Mouse (Mus musculus): Measurements from ENCODE around the gene Neu1. TPM values are rescaled to one million over a fixed set of nuclear protein-coding genes. Genes with fewer than 3 reads are reported as not detected.

Neu1 gene
- polyA plus RNA-seq, 1 experiment from 2014 or later: 18.9 TPM

GRCm38 (mm10) chr17:34924258-34924657 is 6.8 kb upstream of the Neu1 start:
- no peaks in the 10 kb centered on the region for H3K4me1 ChIP-seq (replicated peaks; ENCODE audit: control insufficient read depth, insufficient read depth)

GRCm38 (mm10) chr17:34927306-34928019 is 3.6 kb upstream of the Neu1 start:
- TF ChIP-seq CTCF (IDR thresholded peaks at IDR 0.05; ENCODE audit: low read depth): no peak
- Histone ChIP-seq H3K27ac (replicated peaks) (no peak overlapping the region), H3K4me3 (ENCODE audit: low read depth, low read length) (no peak overlapping the region), H3K4me2 (replicated peaks; ENCODE audit: low read depth) (no peak overlapping the region), H3K36me3 (ENCODE audit: control insufficient read depth, insufficient read depth, low read length) (no peaks in the 10 kb centered on the region), H3K27me3 (ENCODE audit: control insufficient read depth, insufficient read depth, low read length) (no peaks in the 10 kb centered on the region), H3K4me1 (replicated peaks; ENCODE audit: control insufficient read depth, insufficient read depth) (peaks cover 3% of the 10 kb centered on the region; the same call in 1 of the 2 replicates), H3K9ac (ENCODE audit: low read length) (no peak overlapping the region), H3K9me3 (ENCODE audit: control insufficient read depth, low read length) (no peaks in the 10 kb centered on the region)
- ATAC-seq (ENCODE audit: low FRiP score, low TSS enrichment) (no peak), DNase-seq (ENCODE audit: low spot score) (no peak)
- 87% methylated on average over 18 of the region's 18 CpGs for WGBS

More at GRCm38 (mm10) chr17:34924258-34924657, 6.8 kb upstream of the Neu1 start:
- Histone ChIP-seq H3K9ac (ENCODE audit: low read length) (no peak overlapping the region), H3K9me3 (ENCODE audit: control insufficient read depth, low read length) (no peaks in the 10 kb centered on the region), H3K4me2 (replicated peaks; ENCODE audit: low read depth) (no peak overlapping the region), H3K36me3 (ENCODE audit: control insufficient read depth, insufficient read depth, low read length) (no peaks in the 10 kb centered on the region), H3K27me3 (ENCODE audit: control insufficient read depth, insufficient read depth, low read length) (no peaks in the 10 kb centered on the region), H3K27ac (replicated peaks) (no peak overlapping the region), H3K4me3 (ENCODE audit: low read depth, low read length) (no peak overlapping the region)
- TF ChIP-seq CTCF (IDR thresholded peaks at IDR 0.05; ENCODE audit: low read depth): no peak
- TF ChIP-seq EP300 (optimal IDR thresholded peaks at IDR 0.05): no peak
- no peak for ATAC-seq (ENCODE audit: low FRiP score, low TSS enrichment)
- no peak for DNase-seq (ENCODE audit: low spot score)
- WGBS: 63% methylated on average over 5 of the region's 5 CpGs

GRCm38 (mm10) chr17:34928841-34929240 is 2.2 kb upstream of the Neu1 start:
- DNase-seq (ENCODE audit: low spot score) (no peak), ATAC-seq (ENCODE audit: low FRiP score, low TSS enrichment) (no peak)
- TF ChIP-seq EP300 (optimal IDR thresholded peaks at IDR 0.05) (no peak), CTCF (IDR thresholded peaks at IDR 0.05; ENCODE audit: low read depth) (no peak)
- 57% methylated on average over 4 of the region's 4 CpGs for WGBS
- Histone ChIP-seq H3K4me3 (ENCODE audit: low read depth, low read length) (no peak overlapping the region), H3K9me3 (ENCODE audit: control insufficient read depth, low read length) (no peaks in the 10 kb centered on the region), H3K4me2 (replicated peaks; ENCODE audit: low read depth) (no peak overlapping the region), H3K27me3 (ENCODE audit: control insufficient read depth, insufficient read depth, low read length) (no peaks in the 10 kb centered on the region), H3K36me3 (ENCODE audit: control insufficient read depth, insufficient read depth, low read length) (no peaks in the 10 kb centered on the region), H3K4me1 (replicated peaks; ENCODE audit: control insufficient read depth, insufficient read depth) (peaks cover 3% of the 10 kb centered on the region; the same call in 1 of the 2 replicates), H3K9ac (ENCODE audit: low read length) (no peak overlapping the region), H3K27ac (replicated peaks) (no peak overlapping the region)

- peak overlapping the region; percentile 97 for H3K4me2 ChIP-seq (replicated peaks; ENCODE audit: low read depth)
- no peaks in the 10 kb centered on the region for H3K9me3 ChIP-seq (ENCODE audit: control insufficient read depth, low read length)
- no peaks in the 10 kb centered on the region; the same call in 1 of the 2 replicates for H3K36me3 ChIP-seq (ENCODE audit: control insufficient read depth, insufficient read depth, low read length)
- WGBS: 9% methylated on average over 14 of the region's 14 CpGs
- TF ChIP-seq EP300 (optimal IDR thresholded peaks at IDR 0.05) (no peak), CTCF (IDR thresholded peaks at IDR 0.05; ENCODE audit: low read depth) (no peak)
- DNase-seq (ENCODE audit: low spot score) (peak; percentile 54), ATAC-seq (ENCODE audit: low FRiP score, low TSS enrichment) (no peak; the same call in none of the 2 replicates)
- peak overlapping the region; percentile 58; the same call in 1 of the 2 replicates for H3K27ac ChIP-seq (replicated peaks)
- peak overlapping the region; percentile 74 for H3K4me3 ChIP-seq (ENCODE audit: low read depth, low read length)
- H3K27me3 ChIP-seq (ENCODE audit: control insufficient read depth, insufficient read depth, low read length): no peaks in the 10 kb centered on the region
- H3K4me1 ChIP-seq (replicated peaks; ENCODE audit: control insufficient read depth, insufficient read depth): peaks cover 3% of the 10 kb centered on the region; the same call in 1 of the 2 replicates
- H3K9ac ChIP-seq (ENCODE audit: low read length): peak overlapping the region; percentile 78
Measured at GRCm38 (mm10) chr17:34931735-34932098, 664 bp downstream of the Neu1 start.

GRCm38 (mm10) chr17:34932287-34932686 is 1.2 kb downstream of the Neu1 start:
- H3K36me3 ChIP-seq (ENCODE audit: control insufficient read depth, insufficient read depth, low read length): no peaks in the 10 kb centered on the region; the same call in 1 of the 2 replicates
- no peak for TF ChIP-seq EP300 (optimal IDR thresholded peaks at IDR 0.05)
- TF ChIP-seq CTCF (IDR thresholded peaks at IDR 0.05; ENCODE audit: low read depth): no peak
- H3K4me1 ChIP-seq (replicated peaks; ENCODE audit: control insufficient read depth, insufficient read depth): peaks cover 3% of the 10 kb centered on the region; the same call in 1 of the 2 replicates
- 77% methylated on average over 8 of the region's 8 CpGs for WGBS
- ATAC-seq (ENCODE audit: low FRiP score, low TSS enrichment) (no peak), DNase-seq (ENCODE audit: low spot score) (no peak)
- H3K4me3 ChIP-seq (ENCODE audit: low read depth, low read length): peak overlapping the region; percentile 74
- peak overlapping the region; percentile 97 for H3K4me2 ChIP-seq (replicated peaks; ENCODE audit: low read depth)
- H3K27me3 ChIP-seq (ENCODE audit: control insufficient read depth, insufficient read depth, low read length): no peaks in the 10 kb centered on the region
- H3K27ac ChIP-seq (replicated peaks): no peak overlapping the region
- H3K9me3 ChIP-seq (ENCODE audit: control insufficient read depth, low read length): no peaks in the 10 kb centered on the region
- peak overlapping the region; percentile 78; the same call in 1 of the 2 replicates for H3K9ac ChIP-seq (ENCODE audit: low read length)

GRCm38 (mm10) chr17:34934031-34934430 is 3.0 kb downstream of the Neu1 start:
- 81% methylated on average over 24 of the region's 24 CpGs for WGBS
- H3K4me3 ChIP-seq (ENCODE audit: low read depth, low read length): no peak overlapping the region
- H3K36me3 ChIP-seq (ENCODE audit: control insufficient read depth, insufficient read depth, low read length): no peaks in the 10 kb centered on the region; the same call in 1 of the 2 replicates
- ATAC-seq (ENCODE audit: low FRiP score, low TSS enrichment) (no peak), DNase-seq (ENCODE audit: low spot score) (no peak)
- no peaks in the 10 kb centered on the region for H3K27me3 ChIP-seq (ENCODE audit: control insufficient read depth, insufficient read depth, low read length)
- H3K4me2 ChIP-seq (replicated peaks; ENCODE audit: low read depth): no peak overlapping the region
- no peaks in the 10 kb centered on the region for H3K9me3 ChIP-seq (ENCODE audit: control insufficient read depth, low read length)
- H3K9ac ChIP-seq (ENCODE audit: low read length): no peak overlapping the region
- peaks cover 3% of the 10 kb centered on the region; the same call in 1 of the 2 replicates for H3K4me1 ChIP-seq (replicated peaks; ENCODE audit: control insufficient read depth, insufficient read depth)
- H3K27ac ChIP-seq (replicated peaks): no peak overlapping the region
- TF ChIP-seq EP300 (optimal IDR thresholded peaks at IDR 0.05): no peak
